Mouse (Mus musculus) CH12.LX (cell line): Measurements from ENCODE around the gene She.

ENCODE experiments used
- CHD2 ChIP-seq: IDR thresholded peaks from 2 replicates; pipeline ENCODE4 v1.6.1; 2011; ENCODE audit warnings: low read length, improper control_type of control experiment
- CTCF ChIP-seq, 2 experiments: IDR thresholded peaks in 1 of 2; conservative IDR thresholded peaks in 1 of 2; 2 replicates each; pipeline ENCODE4 v1.5.1; 2011 to 2012; ENCODE audit warnings: low read depth in 2 of 2, low read length in 2 of 2, improper control_type of control experiment in 1 of 2, inconsistent platforms in 1 of 2, mild to moderate bottlenecking in 1 of 2, moderate library complexity in 1 of 2
- JUN ChIP-seq: IDR thresholded peaks from 2 replicates; pipeline ENCODE4 v1.6.1; 2011; ENCODE audit warnings: low read depth, mild to moderate bottlenecking, low read length, improper control_type of control experiment, moderate library complexity; ENCODE audit not compliant: insufficient read depth
- MAX ChIP-seq: IDR thresholded peaks from 2 replicates; pipeline ENCODE4 v1.6.1; 2011; ENCODE audit warnings: low read length, improper control_type of control experiment
- NELFE ChIP-seq: IDR thresholded peaks from 2 replicates; pipeline ENCODE4 v1.6.1; 2011; ENCODE audit warnings: low read depth, low read length, improper control_type of control experiment
- PAX5 ChIP-seq: IDR thresholded peaks from 2 replicates; pipeline ENCODE4 v1.6.1; 2012; ENCODE audit warnings: low read length, inconsistent platforms, mixed read lengths
- POLR2A ChIP-seq: IDR thresholded peaks from 2 replicates; pipeline ENCODE4 v1.6.1; 2011; ENCODE audit warnings: low read depth, mild to moderate bottlenecking, improper control_type of control experiment, low read length
- RCOR1 ChIP-seq: conservative IDR thresholded peaks from 2 replicates; pipeline ENCODE4 v1.6.1; 2012; ENCODE audit warnings: low read depth, mild to moderate bottlenecking, inconsistent platforms, low read length, improper control_type of control experiment
- TCF12 ChIP-seq: IDR thresholded peaks from 2 replicates; pipeline ENCODE4 v1.6.1; 2014; ENCODE audit warnings: low read depth, mild to moderate bottlenecking, inconsistent platforms, low read length, improper control_type of control experiment
- USF1 ChIP-seq: IDR thresholded peaks from 2 replicates; pipeline ENCODE4 v1.6.1; 2014; ENCODE audit warnings: low read depth, mild to moderate bottlenecking, inconsistent platforms, low read length, improper control_type of control experiment
- ZKSCAN1 ChIP-seq: IDR thresholded peaks from 2 replicates; pipeline ENCODE4 v1.6.1; 2012; ENCODE audit warnings: low read depth, inconsistent platforms, low read length, improper control_type of control experiment, borderline replicate concordance
- ZMIZ1 ChIP-seq: IDR thresholded peaks from 2 replicates; pipeline ENCODE4 v1.6.1; 2012; ENCODE audit warnings: low read depth, mild to moderate bottlenecking, inconsistent platforms, low read length, improper control_type of control experiment

DNA sequence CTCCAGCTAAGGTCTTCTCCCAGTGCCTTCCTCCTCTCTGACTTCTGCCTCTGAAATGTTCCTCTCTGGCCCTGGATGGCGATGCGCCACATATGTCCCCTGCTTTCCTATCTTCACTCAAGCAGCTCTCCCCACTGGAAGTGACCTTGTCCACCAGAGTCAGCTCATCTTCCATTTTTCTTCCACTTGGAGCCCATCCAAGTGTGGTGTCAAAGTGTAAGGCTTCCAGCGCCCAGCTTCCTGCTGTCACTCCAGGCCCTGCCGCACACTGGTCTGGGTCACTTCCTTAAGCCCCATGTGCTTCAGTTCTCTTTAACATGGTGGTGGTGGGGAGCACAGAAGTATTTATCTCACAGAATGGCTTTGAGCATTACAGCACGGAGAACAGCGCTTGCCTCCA, 16.4 kb downstream of the She start:
- TF ChIP-seq JUN (no peak), MAX (no peak), USF1 (no peak), TCF12 (no peak), ZKSCAN1 (no peak), POLR2A (no peak), ZMIZ1 (no peak), CTCF (conservative IDR thresholded peaks at IDR 0.05 in 1 of 2, IDR thresholded peaks at IDR 0.05 in 1 of 2; ENCODE audit: low read depth in 2 of 2, low read length in 2 of 2) (no peak), NELFE (no peak), RCOR1 (no peak), CHD2 (no peak), PAX5 (no peak)
